Mouse (Mus musculus): ENCODE measurements around the gene Fgfr2. TPM values are rescaled to one million over a fixed set of nuclear protein-coding genes. Genes with fewer than 3 reads are reported as not detected.
A peak's percentile ranks its signal among the peaks of the same experiment; 100 is the strongest.

Fgfr2 gene
- polyA plus RNA-seq, 1 experiment from 2014 or later, result 104 TPM

DNA sequence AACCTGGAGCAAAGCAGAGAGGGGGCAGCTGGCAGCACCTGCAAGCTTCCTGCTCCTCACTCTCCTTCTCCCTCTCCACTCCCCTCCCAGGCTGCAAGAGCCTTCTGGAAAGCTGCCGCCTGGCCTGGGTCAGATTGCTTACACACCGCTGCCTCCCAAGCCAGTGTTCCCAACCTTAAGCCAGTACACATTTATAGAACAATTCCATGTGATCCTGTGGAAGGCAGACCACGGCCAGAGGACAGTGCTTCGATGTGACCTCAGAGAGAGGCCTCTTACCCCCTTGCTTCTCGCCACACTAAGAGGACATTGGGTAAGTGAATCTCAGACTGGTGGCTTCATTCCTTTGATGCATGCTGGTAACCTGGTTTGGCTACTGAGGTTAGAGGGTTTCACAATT is 2570.4 kb downstream of the Fgfr2 start:
- H3K9ac ChIP-seq, result no peak overlapping the region
- no peak for ATAC-seq (ENCODE audit: insufficient read depth, low FRiP score, low read depth)
- WGBS, result 59% methylated on average over 5 of the region's 5 CpGs

DNA sequence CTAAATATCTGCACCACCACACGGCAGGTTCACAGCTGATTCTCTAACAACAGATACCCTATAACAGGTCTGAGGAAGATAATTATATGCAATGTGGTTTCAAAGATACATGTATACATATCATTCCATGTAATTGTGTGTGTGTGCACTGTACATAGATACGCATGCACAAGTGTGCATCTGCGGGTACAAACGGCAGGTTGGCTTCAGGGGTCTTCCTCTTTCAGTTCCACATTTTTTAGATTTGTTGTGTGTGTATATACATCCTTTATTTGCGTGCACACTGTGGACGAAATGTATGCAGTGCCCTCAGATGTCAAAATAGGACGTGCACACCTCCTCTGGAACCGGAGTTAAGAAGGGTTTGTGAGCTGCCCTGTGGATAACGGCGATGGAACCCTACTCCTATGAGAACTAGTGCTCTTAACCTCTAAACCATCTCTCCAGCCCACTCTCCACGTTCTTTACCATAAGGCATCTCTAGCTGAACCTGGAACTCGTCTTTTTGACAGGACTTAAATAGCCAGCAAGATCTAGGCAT is 2575.4 kb downstream of the Fgfr2 start:
- Histone ChIP-seq H3K4me2 (peak overlapping the region; percentile 69; the same call in 1 of the 2 replicates), H3K36me3 (0 out of 2 replicates have a peak, but pooled peaks cover 15% of the 10 kb centered on the region), H3K27ac (no peak overlapping the region), H3K27me3 (replicated peaks) (no peaks in the 10 kb centered on the region), H3K9me3 (no peaks in the 10 kb centered on the region), H3K4me3 (replicated peaks) (peak overlapping the region; percentile 96), H3K9ac (no peak overlapping the region), H3K4me1 (peaks cover 9% of the 10 kb centered on the region; the same call in 1 of the 2 replicates)
- 76% methylated on average over 12 of the region's 12 CpGs for WGBS
- ATAC-seq (ENCODE audit: insufficient read depth, low FRiP score, low read depth), result no peak

More for the DNA sequence above, 2570.4 kb downstream of the Fgfr2 start:
- Histone ChIP-seq H3K9me3 (no peaks in the 10 kb centered on the region), H3K4me3 (replicated peaks) (no peak overlapping the region), H3K27ac (no peak overlapping the region), H3K4me1 (no peaks in the 10 kb centered on the region), H3K27me3 (replicated peaks) (no peaks in the 10 kb centered on the region), H3K36me3 (no peaks in the 10 kb centered on the region), H3K4me2 (no peak overlapping the region)

DNA sequence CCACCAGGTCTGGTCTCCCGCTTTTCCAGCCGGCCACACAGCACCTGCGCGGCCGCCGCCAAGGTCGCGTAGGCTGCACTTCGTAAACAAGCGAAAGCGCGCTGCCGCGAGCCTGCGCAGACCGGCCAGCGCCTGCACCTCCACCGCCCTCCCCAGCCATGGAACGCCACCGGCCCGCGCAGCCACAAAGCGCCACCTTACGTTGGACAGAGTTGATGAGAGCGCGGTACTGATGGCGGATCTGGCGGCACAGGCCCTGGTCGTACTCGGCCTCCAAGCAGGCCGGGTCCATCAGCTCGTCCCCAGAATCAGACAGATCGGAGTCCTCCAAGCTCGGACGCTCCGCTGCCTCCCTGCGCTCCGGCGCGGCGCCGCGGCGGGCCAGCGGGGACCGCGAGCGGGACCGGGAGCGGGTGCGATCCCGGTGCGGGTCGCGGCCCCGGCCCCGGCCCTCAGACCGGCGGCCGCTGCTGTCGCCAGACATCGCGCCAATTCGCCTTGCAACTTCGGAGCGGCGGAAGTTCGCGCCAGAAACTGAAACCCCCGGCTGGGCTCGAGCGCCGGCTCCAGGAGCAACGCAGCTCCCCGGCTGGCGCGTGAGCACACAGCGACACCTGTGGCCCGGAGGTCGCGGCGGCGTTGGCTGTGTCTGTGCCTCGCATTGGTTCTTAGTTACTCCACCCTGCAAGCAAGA is 2576.2 kb downstream of the Fgfr2 start:
- H3K9ac ChIP-seq, result peak overlapping the region; percentile 89
- no peaks in the 10 kb centered on the region for H3K9me3 ChIP-seq
- H3K4me2 ChIP-seq, result peak overlapping the region; percentile 69
- peak overlapping the region; percentile 96 for H3K4me3 ChIP-seq (replicated peaks)
- H3K27me3 ChIP-seq (replicated peaks), result no peaks in the 10 kb centered on the region
- H3K27ac ChIP-seq, result peak overlapping the region; percentile 100
- H3K36me3 ChIP-seq, result peaks cover 21% of the 10 kb centered on the region
- peaks cover 9% of the 10 kb centered on the region; the same call in 1 of the 2 replicates for H3K4me1 ChIP-seq
- ATAC-seq (ENCODE audit: insufficient read depth, low FRiP score, low read depth), result peak; percentile 94
- WGBS, result under 1% methylated on average over 84 of the region's 84 CpGs

DNA sequence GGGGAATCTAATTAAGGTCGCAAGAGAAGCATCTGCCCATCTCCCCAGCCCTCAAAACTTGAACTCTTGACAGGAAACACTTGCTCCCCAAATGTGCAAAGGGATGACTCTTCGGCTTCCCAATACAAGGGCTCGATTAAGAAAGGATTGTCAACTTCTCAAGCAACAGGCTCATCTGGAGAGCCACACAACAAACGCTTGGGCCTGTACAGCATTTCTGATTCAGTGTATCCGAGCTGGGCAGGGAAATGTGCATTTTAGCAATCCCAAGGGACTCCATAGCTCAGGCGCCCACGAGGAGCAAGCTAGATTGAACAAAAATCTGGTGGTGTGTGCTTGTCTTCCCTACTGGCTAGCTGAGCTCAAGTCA is 2576.7 kb downstream of the Fgfr2 start:
- no peaks in the 10 kb centered on the region for H3K9me3 ChIP-seq
- peaks cover 24% of the 10 kb centered on the region for H3K36me3 ChIP-seq
- peak overlapping the region; percentile 100 for H3K27ac ChIP-seq
- H3K9ac ChIP-seq, result peak overlapping the region; percentile 89
- H3K4me2 ChIP-seq, result peak overlapping the region; percentile 69
- H3K4me3 ChIP-seq (replicated peaks), result peak overlapping the region; percentile 96
- H3K4me1 ChIP-seq, result peaks cover 9% of the 10 kb centered on the region; the same call in 1 of the 2 replicates
- no peaks in the 10 kb centered on the region for H3K27me3 ChIP-seq (replicated peaks)
- WGBS, result 3% methylated on average over 7 of the region's 7 CpGs
- no peak for ATAC-seq (ENCODE audit: insufficient read depth, low FRiP score, low read depth)

DNA sequence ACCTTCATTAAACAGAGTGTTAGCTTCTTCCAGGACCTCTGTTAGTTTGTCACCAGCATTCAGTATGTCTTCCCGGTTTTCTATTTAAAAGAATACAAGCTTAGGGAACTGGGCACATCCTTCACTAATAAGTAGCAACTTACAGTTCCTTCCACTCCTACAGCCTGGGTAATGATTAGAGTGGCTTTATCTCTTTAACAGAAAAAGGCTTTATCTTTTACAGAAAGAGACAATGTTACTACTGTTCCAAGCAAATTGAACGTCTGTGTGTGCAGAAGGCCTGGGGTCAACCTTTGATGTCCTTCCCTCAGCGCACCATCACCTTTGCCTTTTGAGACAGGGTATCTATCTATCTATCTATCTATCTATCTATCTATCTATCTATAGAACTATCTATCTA is 2577.3 kb downstream of the Fgfr2 start:
- 44% methylated on average over 3 of the region's 3 CpGs for WGBS

DNA sequence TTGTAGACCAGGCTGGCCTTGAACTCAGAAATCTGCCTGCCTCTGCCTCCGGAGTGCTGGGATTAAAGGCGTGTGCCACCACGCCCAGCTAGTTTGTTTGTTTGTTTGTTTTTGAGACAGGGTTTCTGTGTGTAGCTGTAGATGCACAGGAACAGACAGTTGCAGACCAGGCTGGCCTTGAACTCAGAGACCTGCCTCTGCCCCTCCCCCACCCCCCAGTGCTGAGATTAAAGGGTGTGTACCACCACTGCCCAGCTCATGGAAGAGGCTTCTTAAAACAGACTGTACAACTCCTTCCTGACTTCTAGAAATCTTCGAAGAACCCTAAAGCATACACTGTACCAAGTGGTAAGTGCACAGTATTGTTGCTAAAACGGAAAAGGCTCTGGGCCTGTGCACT is 2577.7 kb downstream of the Fgfr2 start:
- 84% methylated on average over 5 of the region's 5 CpGs for WGBS

More for the DNA sequence above, 2577.3 kb downstream of the Fgfr2 start:
- Histone ChIP-seq H3K27me3 (replicated peaks) (no peaks in the 10 kb centered on the region), H3K9ac (peak overlapping the region; percentile 89; the same call in 1 of the 2 replicates), H3K9me3 (no peaks in the 10 kb centered on the region), H3K36me3 (peaks cover 25% of the 10 kb centered on the region), H3K4me2 (peak overlapping the region; percentile 69), H3K4me3 (replicated peaks) (peak overlapping the region; percentile 96), H3K27ac (peak overlapping the region; percentile 100), H3K4me1 (peaks cover 9% of the 10 kb centered on the region; the same call in 1 of the 2 replicates)
- no peak for ATAC-seq (ENCODE audit: insufficient read depth, low FRiP score, low read depth)

DNA sequence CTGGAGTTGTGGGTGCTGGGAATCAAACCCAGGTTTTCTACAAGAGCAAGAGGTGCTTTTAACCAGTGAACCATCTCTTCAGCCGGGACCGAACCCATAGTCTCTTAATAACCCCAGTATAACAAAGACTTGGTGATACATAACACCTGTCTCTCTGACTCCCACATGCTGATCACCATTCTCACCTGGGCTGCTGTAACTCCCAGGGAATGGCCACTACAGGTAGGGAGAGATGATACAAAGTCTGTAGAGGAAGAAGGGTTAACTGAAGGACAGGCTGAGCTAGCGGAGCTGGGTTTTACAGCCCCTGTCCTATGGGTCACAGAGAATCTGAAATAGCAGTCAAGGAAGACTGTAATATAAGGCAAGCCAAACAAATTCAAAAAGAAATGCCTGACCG is 2580.0 kb downstream of the Fgfr2 start:
- H3K36me3 ChIP-seq, result peaks cover 37% of the 10 kb centered on the region
- no peak overlapping the region for H3K27ac ChIP-seq
- no peak overlapping the region for H3K9ac ChIP-seq
- no peak for ATAC-seq (ENCODE audit: insufficient read depth, low FRiP score, low read depth)
- no peak overlapping the region for H3K4me3 ChIP-seq (replicated peaks)
- H3K9me3 ChIP-seq, result no peaks in the 10 kb centered on the region
- 95% methylated on average over 4 of the region's 4 CpGs for WGBS
- no peak overlapping the region for H3K4me2 ChIP-seq
- H3K4me1 ChIP-seq, result peaks cover 9% of the 10 kb centered on the region; the same call in 1 of the 2 replicates
- no peaks in the 10 kb centered on the region for H3K27me3 ChIP-seq (replicated peaks)

More for the DNA sequence above, 2577.7 kb downstream of the Fgfr2 start:
- Histone ChIP-seq H3K9me3 (no peaks in the 10 kb centered on the region), H3K4me1 (peaks cover 9% of the 10 kb centered on the region; the same call in 1 of the 2 replicates), H3K27ac (no peak overlapping the region), H3K27me3 (replicated peaks) (no peaks in the 10 kb centered on the region), H3K9ac (no peak overlapping the region; the same call in 1 of the 2 replicates), H3K4me3 (replicated peaks) (0 out of 2 replicates have a peak overlapping the region, but pooled peaks have one; percentile 96), H3K4me2 (peak overlapping the region; percentile 69; the same call in 1 of the 2 replicates), H3K36me3 (peaks cover 25% of the 10 kb centered on the region)
- ATAC-seq (ENCODE audit: insufficient read depth, low FRiP score, low read depth), result no peak

DNA sequence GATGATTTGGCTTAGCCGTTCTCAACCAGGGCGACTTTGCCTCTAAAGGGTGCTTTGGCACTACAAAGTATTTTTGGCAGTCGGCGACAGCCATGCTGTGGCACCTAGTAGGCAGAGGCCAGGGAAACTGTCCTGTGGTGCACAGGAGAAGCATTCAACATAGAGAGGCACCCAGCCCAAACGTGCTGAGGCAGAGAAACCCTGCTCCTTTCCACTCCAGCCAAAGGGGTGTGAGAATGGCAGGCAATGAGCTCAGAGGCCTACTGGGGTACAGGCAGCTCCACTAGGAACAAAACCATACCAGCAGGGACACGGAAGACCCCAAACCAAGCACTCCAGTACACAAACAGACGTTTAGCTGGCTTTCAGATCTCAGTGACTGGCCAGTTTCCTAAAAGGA is 2583.0 kb downstream of the Fgfr2 start:
- H3K4me2 ChIP-seq, result no peak overlapping the region
- H3K9ac ChIP-seq, result no peak overlapping the region
- no peaks in the 10 kb centered on the region for H3K4me1 ChIP-seq
- H3K9me3 ChIP-seq, result no peaks in the 10 kb centered on the region
- no peak overlapping the region for H3K27ac ChIP-seq
- H3K36me3 ChIP-seq, result peaks cover 44% of the 10 kb centered on the region
- H3K4me3 ChIP-seq (replicated peaks), result no peak overlapping the region
- H3K27me3 ChIP-seq (replicated peaks), result no peaks in the 10 kb centered on the region
- no peak for ATAC-seq (ENCODE audit: insufficient read depth, low FRiP score, low read depth)
- 89% methylated on average over 7 of the region's 7 CpGs for WGBS

DNA sequence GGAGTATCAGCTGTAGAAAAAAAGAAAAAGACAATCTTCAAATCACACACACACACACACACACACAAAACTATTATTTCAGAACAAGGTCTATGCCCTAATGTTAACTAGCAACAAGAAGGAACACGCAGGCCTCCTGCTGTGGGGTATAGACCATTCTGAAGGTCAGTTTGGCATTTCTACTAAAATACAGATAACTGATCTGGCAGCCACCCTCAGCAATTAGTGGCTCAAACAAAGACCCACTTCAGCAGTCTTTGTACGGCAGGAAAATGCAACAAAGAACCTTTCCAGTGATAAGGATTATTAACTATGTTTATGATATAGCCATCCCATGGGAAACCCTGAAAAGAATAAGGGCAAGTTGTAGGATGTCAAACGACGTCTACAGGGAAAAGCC is 2586.1 kb downstream of the Fgfr2 start:
- 74% methylated on average over 4 of the region's 4 CpGs for WGBS
- no peak overlapping the region for H3K4me3 ChIP-seq (replicated peaks)
- no peaks in the 10 kb centered on the region for H3K4me1 ChIP-seq
- H3K27me3 ChIP-seq (replicated peaks), result no peaks in the 10 kb centered on the region
- no peak overlapping the region for H3K4me2 ChIP-seq
- no peak overlapping the region for H3K9ac ChIP-seq
- no peaks in the 10 kb centered on the region for H3K9me3 ChIP-seq
- no peak overlapping the region for H3K27ac ChIP-seq
- H3K36me3 ChIP-seq, result peaks cover 31% of the 10 kb centered on the region
- no peak for ATAC-seq (ENCODE audit: insufficient read depth, low FRiP score, low read depth)

DNA sequence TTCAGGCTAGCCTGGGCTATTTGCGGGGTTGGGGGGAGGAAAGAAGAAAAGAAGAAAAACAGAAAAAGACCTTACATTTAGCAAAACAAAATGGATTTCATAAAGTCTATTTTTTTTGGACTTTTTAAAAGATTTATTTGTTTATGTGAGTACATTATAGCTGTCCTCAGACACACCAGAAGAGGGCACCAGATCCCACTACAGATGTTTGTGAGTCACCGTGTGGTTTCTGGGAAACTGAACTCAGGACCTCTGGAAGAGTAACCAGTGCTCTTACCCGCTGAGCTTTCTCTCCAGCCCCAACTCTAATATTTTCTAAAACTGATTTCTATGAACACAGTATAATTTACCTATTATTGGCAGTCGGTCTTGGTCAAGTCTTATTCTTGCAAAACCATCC is 2588.0 kb downstream of the Fgfr2 start:
- Histone ChIP-seq H3K27me3 (replicated peaks) (no peaks in the 10 kb centered on the region), H3K27ac (no peak overlapping the region), H3K4me1 (no peaks in the 10 kb centered on the region), H3K9me3 (no peaks in the 10 kb centered on the region), H3K36me3 (peaks cover 28% of the 10 kb centered on the region), H3K9ac (no peak overlapping the region), H3K4me2 (no peak overlapping the region), H3K4me3 (replicated peaks) (no peak overlapping the region)
- ATAC-seq (ENCODE audit: insufficient read depth, low FRiP score, low read depth), result no peak
- 89% methylated on average over 4 of the region's 4 CpGs for WGBS

DNA sequence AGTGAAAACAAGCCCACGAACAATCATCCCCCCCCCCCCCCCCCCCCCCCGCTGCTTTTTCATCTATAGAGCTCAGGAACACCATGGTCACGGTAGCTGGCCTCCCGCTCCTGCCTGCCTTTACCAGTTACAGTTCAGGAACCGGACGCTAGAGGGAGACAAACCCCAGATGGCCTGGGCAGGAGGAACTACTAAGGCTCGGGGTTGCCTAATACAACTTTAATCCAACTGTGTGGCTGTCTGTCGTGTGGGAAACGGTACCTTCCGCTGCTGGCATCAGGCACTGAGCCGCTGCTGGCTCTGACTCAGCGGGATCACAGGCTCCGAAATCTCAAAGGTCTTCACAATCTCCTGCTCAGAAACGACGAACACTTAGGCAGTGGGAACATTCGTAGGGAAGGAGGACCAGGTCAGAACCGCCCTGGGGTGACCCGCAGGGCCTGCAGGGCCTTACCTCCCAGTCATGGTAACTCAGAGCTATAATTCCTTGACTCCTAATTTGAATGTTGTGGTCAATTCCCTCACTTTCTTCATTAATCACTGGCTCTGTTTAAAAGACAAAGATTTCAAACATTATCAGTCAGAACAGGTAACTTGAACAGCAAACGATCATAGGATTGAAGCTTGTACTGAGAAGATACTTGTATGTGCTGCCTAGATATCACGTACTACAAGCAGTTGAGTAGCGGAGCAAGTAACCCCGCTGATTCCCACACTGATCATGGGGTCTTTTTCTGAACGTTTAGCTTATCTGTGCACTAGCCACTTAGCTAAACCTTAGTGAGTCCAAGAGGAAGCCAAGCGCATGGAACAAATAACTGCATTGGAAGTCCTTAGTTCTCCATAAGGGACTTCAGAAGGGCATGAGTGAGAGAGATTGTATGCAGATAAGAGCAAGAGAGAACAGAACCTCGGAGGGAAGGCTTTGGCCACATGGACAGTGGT is 2589.6 kb downstream of the Fgfr2 start:
- peak; percentile 43; the same call in 1 of the 2 replicates for ATAC-seq (ENCODE audit: insufficient read depth, low FRiP score, low read depth)
- Histone ChIP-seq H3K36me3 (peaks cover 19% of the 10 kb centered on the region), H3K27ac (no peak overlapping the region; the same call in 1 of the 2 replicates), H3K4me2 (no peak overlapping the region), H3K4me1 (no peaks in the 10 kb centered on the region), H3K9ac (no peak overlapping the region), H3K4me3 (replicated peaks) (no peak overlapping the region), H3K9me3 (no peaks in the 10 kb centered on the region), H3K27me3 (replicated peaks) (no peaks in the 10 kb centered on the region)
- WGBS, result 47% methylated on average over 25 of the region's 25 CpGs
